Mouse (Mus musculus) lung, adult 2 months (tissue): ENCODE data around the gene 9630041A04Rik.

Experiments used
- CTCF ChIP-seq: fragments of 200-500 bp; IDR thresholded peaks from 2 replicates; pipeline ENCODE4 v1.5.1; 2011; ENCODE audit warnings: mild to moderate bottlenecking, low read length, control low read depth; ENCODE audit not compliant: insufficient read depth
- POLR2A ChIP-seq: fragments of 200-500 bp; IDR thresholded peaks from 2 replicates; pipeline ENCODE4 v1.6.1; 2011; ENCODE audit warnings: low read depth, mild to moderate bottlenecking, control low read depth, low read length, borderline replicate concordance; ENCODE audit errors: extremely low read depth

DNA sequence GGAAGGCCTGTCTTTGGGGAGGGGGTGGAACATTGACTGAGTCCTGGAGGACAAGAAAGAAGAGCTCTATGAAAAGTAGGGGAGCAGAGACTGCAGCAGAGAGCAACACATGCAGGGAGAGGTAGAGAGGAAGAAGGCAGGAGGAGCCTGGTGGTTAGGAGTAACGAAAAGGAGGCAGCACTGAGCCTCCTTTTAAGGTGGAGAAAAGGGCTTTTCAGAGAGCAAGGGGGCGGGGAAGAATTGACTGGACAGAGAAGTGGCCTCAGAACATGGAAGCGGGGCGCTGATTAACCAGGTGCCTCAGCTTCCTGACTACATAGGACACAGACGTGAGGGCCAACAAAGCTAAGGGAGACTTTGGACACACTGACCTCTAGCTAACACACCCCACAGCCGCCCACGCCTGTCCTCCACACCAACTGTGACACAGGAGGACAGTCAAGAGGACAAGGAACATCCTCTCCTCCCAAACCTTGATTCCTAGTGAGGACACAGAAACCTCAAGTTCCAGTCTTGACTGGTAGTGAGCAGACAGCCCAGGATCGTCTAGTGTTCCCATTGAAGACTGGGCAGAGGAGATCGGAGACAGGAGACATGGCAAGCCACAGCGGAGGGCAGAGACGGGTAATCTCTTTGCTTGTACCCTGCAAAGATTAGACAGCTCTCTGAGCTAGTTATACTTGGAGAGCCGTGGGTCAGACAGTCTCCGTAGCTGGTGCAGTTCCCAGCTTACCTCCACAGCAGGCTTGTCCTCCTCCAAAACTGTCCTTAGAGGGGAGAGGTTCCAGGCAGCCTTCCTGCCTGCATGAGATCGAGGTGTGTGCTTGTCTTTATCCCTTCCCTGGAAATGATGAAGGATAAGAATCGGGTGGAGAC lies at the start of gene 9630041A04Rik:
- no peak for TF ChIP-seq POLR2A
- TF ChIP-seq CTCF: no peak
